Mouse (Mus musculus) heart, postnatal 0 days (tissue): ENCODE results near the gene Sbds. TPM values are rescaled to one million over a fixed set of nuclear protein-coding genes. Genes with fewer than 3 reads are reported as not detected.

Source experiments
- ATAC-seq: fragments of 200-750 bp; cut with Nextera tagmentation; 2 replicates; pipeline ENCODE4 v1.8.0; 2017; ENCODE audit warnings: low read depth, moderate number of reproducible peaks, moderate library complexity; ENCODE audit not compliant: insufficient read depth
- DNase-seq: peaks from one replicate; pipeline ENCODE4 v3.0.0-alpha.2; 2016; ENCODE audit warnings: low spot score
- H3K27ac ChIP-seq: fragments of 300-500 bp; sonication (generic); 2 replicates; pipeline ENCODE4 v1.5.1; 2014; ENCODE audit warnings: low read depth, mild to moderate bottlenecking
- H3K27me3 ChIP-seq: fragments of 300-500 bp; sonication (generic); 2 replicates; pipeline ENCODE4 v1.6.1; 2014; ENCODE audit warnings: low read length, mixed read lengths; ENCODE audit not compliant: control insufficient read depth, insufficient read depth
- H3K36me3 ChIP-seq: fragments of 300-500 bp; sonication (generic); replicated peaks from 2 replicates; pipeline ENCODE4 v1.6.1; 2014; ENCODE audit warnings: low read length, mixed read lengths; ENCODE audit not compliant: control insufficient read depth, insufficient read depth
- H3K4me1 ChIP-seq: fragments of 300-500 bp; sonication (generic); 2 replicates; pipeline ENCODE4 v1.6.1; 2014; ENCODE audit warnings: antibody characterized with exemption; ENCODE audit not compliant: control insufficient read depth, insufficient read depth
- H3K4me2 ChIP-seq: fragments of 300-500 bp; sonication (generic); 2 replicates; pipeline ENCODE4 v1.6.1; 2014; ENCODE audit warnings: low read depth, mild to moderate bottlenecking, low read length, moderate library complexity
- H3K4me3 ChIP-seq: fragments of 300-500 bp; sonication (generic); 2 replicates; pipeline ENCODE4 v1.5.1; 2014; ENCODE audit warnings: low read depth, low read length
- H3K9ac ChIP-seq: fragments of 300-500 bp; sonication (generic); replicated peaks from 2 replicates; pipeline ENCODE4 v1.6.1; 2014; ENCODE audit warnings: low read depth, low read length, mixed read lengths
- H3K9me3 ChIP-seq: fragments of 300-500 bp; sonication (generic); replicated peaks from 2 replicates; pipeline ENCODE4 v1.6.1; 2016; ENCODE audit warnings: low read length; ENCODE audit not compliant: control insufficient read depth
- CTCF ChIP-seq: IDR thresholded peaks from 2 replicates; pipeline ENCODE4 v1.5.1; 2016; ENCODE audit warnings: antibody characterized with exemption, control low read depth, low read depth
- EP300 ChIP-seq: IDR thresholded peaks from 2 replicates; pipeline ENCODE4 v1.6.1; 2016; ENCODE audit warnings: antibody characterized with exemption, low read depth
- WGBS: fragments of 180-500 bp; shearing (Covaris S2); extraction: QIAGEN DNeasy Blood & Tissue Kit; methylation state at CpG from one replicate; pipeline ENCODE4 v1.1.7; 2014; 5-methylcytosine and 5-hydroxymethylcytosine counted together
- polyA plus RNA-seq: library from polyadenylated mRNA; unstranded; fragments of >200 nt; fragmentation: Nextera tagmentation; extraction: Ambion mirVana; gene quantifications from 2 replicates; pipeline ENCODE4 v1.2.1, GENCODE M21; 2015
- total RNA-seq: library from RNA; depleted of rRNA; stranded (reverse); fragments of >200 nt; gene quantifications from 2 replicates; pipeline ENCODE4 v1.2.3, GENCODE M21; 2014; ENCODE audit warnings: low replicate concordance; rRNA removed

The Sbds gene
- total and polyA plus RNA-seq, 2 experiments from 2014 or later, result 15.7 to 57.6 TPM

GRCm38 (mm10) chr5:130200233-130201029 lies 54.9 kb downstream of the Sbds start:
- H3K9me3 ChIP-seq, result no peaks in the 10 kb centered on the region

GRCm38 (mm10) chr5:130197981-130198380 lies 57.3 kb downstream of the Sbds start:
- no peaks in the 10 kb centered on the region for H3K9me3 ChIP-seq
- ATAC-seq (no peak), DNase-seq (no peak)
- no peak overlapping the region for H3K4me2 ChIP-seq
- H3K9ac ChIP-seq, result no peak overlapping the region
- peaks cover 52% of the 10 kb centered on the region for H3K36me3 ChIP-seq
- H3K4me3 ChIP-seq, result no peak overlapping the region
- no peaks in the 10 kb centered on the region for H3K27me3 ChIP-seq
- no peak overlapping the region for H3K27ac ChIP-seq
- 92% methylated on average over 7 of the region's 7 CpGs for WGBS
- H3K4me1 ChIP-seq, result peaks cover 7% of the 10 kb centered on the region; the same call in 1 of the 2 replicates
- no peak for TF ChIP-seq CTCF
- TF ChIP-seq EP300, result no peak

More at GRCm38 (mm10) chr5:130200233-130201029, 54.9 kb downstream of the Sbds start:
- ATAC-seq (no peak), DNase-seq (no peak)
- Histone ChIP-seq H3K9ac (no peak overlapping the region), H3K36me3 (peaks cover 49% of the 10 kb centered on the region), H3K4me2 (no peak overlapping the region), H3K4me3 (no peak overlapping the region), H3K27me3 (no peaks in the 10 kb centered on the region), H3K4me1 (peaks cover 7% of the 10 kb centered on the region; the same call in 1 of the 2 replicates), H3K27ac (no peak overlapping the region)
- 75% methylated on average over 10 of the region's 10 CpGs for WGBS
- no peak for TF ChIP-seq CTCF
- TF ChIP-seq EP300, result no peak

GRCm38 (mm10) chr5:130197454-130197853 lies 57.9 kb downstream of the Sbds start:
- DNase-seq (no peak), ATAC-seq (no peak)
- Histone ChIP-seq H3K9me3 (no peaks in the 10 kb centered on the region), H3K4me2 (no peak overlapping the region), H3K27me3 (no peaks in the 10 kb centered on the region), H3K4me1 (peaks cover 11% of the 10 kb centered on the region; the same call in 1 of the 2 replicates), H3K27ac (no peak overlapping the region), H3K9ac (no peak overlapping the region), H3K36me3 (peaks cover 54% of the 10 kb centered on the region), H3K4me3 (no peak overlapping the region)
- TF ChIP-seq CTCF, result no peak
- no peak for TF ChIP-seq EP300
- 56% methylated on average over 3 of the region's 3 CpGs for WGBS

GRCm38 (mm10) chr5:130196307-130196706 lies 59.0 kb downstream of the Sbds start:
- TF ChIP-seq CTCF (no peak), EP300 (no peak)
- 76% methylated on average over 1 of the region's 1 CpGs for WGBS
- no peaks in the 10 kb centered on the region for H3K27me3 ChIP-seq
- peaks cover 56% of the 10 kb centered on the region for H3K36me3 ChIP-seq
- no peak overlapping the region for H3K27ac ChIP-seq
- no peaks in the 10 kb centered on the region for H3K9me3 ChIP-seq
- no peak overlapping the region for H3K4me2 ChIP-seq
- DNase-seq (no peak), ATAC-seq (no peak)
- peaks cover 18% of the 10 kb centered on the region; the same call in 1 of the 2 replicates for H3K4me1 ChIP-seq
- no peak overlapping the region for H3K9ac ChIP-seq
- H3K4me3 ChIP-seq, result no peak overlapping the region

Other genes starting within 250 kb of the Sbds start
- 9.7 and 21.1 TPM in 2 replicates for gene Asl, start 226.3 kb downstream of the Sbds start, total RNA-seq
- gene Asl, start 226.3 kb downstream of the Sbds start, polyA plus RNA-seq, result 15.9 and 16.6 TPM in 2 replicates
- 2.6 and 9.7 TPM in 2 replicates for gene Crcp, start 226.2 kb downstream of the Sbds start, total RNA-seq
- 20.8 and 23.1 TPM in 2 replicates for gene Crcp, start 226.2 kb downstream of the Sbds start, polyA plus RNA-seq
- gene Tpst1, start 182.2 kb downstream of the Sbds start, total RNA-seq, result 12.2 and 20.7 TPM in 2 replicates
- 23.7 and 27.9 TPM in 2 replicates for gene Tpst1, start 182.2 kb downstream of the Sbds start, polyA plus RNA-seq
- gene Kctd7, start 110.7 kb downstream of the Sbds start, total RNA-seq, result 1.2 and 4.8 TPM in 2 replicates
- gene Kctd7, start 110.7 kb downstream of the Sbds start, polyA plus RNA-seq, result 3.7 and 4.2 TPM in 2 replicates
- gene Rabgef1, start 83.7 kb downstream of the Sbds start, total RNA-seq, result 4.6 and 17.5 TPM in 2 replicates
- 16.7 and 19.8 TPM in 2 replicates for gene Rabgef1, start 83.7 kb downstream of the Sbds start, polyA plus RNA-seq
- gene Tmem248, start 38.4 kb downstream of the Sbds start, total RNA-seq, result 31.9 and 38.1 TPM in 2 replicates
- 23.9 and 24.5 TPM in 2 replicates for gene Tmem248, start 38.4 kb downstream of the Sbds start, polyA plus RNA-seq
- 7.0 and 18.9 TPM in 2 replicates for gene Tyw1, start 89 bp upstream of the Sbds start, total RNA-seq
- gene Tyw1, start 89 bp upstream of the Sbds start, polyA plus RNA-seq, result 11.1 and 11.6 TPM in 2 replicates
- gene Caln1, start 113.9 kb upstream of the Sbds start, total RNA-seq, result not detected in 2 replicates
- gene Caln1, start 113.9 kb upstream of the Sbds start, polyA plus RNA-seq, result 0.11 TPM in 1 of 2 replicates, not detected in the other
- gene A330070K13Rik, start 129.1 kb upstream of the Sbds start, total RNA-seq, result not detected in 2 replicates
- not detected in 2 replicates for gene A330070K13Rik, start 129.1 kb upstream of the Sbds start, polyA plus RNA-seq